Mouse (Mus musculus) left cerebral cortex, postnatal 25 days (tissue): ENCODE measurements at regions not wholly inside any gene's neighbourhood (a gene's known extent, or its start where the extent isn't known, plus 50 kb on each side); places are given as distances from the start of the nearest gene placed in this dataset.

Experiments used
- DNase-seq, 2 experiments: peaks; one replicate each; pipeline ENCODE4 v3.0.0; 2022; ENCODE audit warnings: low spot score in 2 of 2, mixed read lengths in 1 of 2
- intact Hi-C: fragments of 180-260 bp; cut with DNase I; formaldehyde crosslinking; loops from one replicate; pipeline ENCODE4 v1.15.1; 2025

DNA sequence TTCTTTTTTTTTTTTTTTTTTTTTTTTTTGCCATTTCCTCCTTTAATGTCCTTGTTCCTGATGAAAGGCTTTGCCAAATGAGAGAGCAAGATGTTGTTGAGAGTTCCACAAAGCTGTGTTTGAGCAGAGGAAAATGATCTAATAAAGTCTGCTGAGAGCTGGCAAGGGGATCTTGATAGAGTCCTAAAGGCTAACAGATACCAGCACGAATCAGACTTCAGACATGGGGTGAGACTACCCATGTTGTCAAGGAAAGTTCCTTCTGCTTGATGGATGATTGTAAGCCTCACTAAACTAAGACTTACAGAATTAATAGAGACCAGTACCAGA is 665.2 kb upstream of the Fam92a start:
- DNase-seq, result no peak
- intact Hi-C loops, result no loop called here

DNA sequence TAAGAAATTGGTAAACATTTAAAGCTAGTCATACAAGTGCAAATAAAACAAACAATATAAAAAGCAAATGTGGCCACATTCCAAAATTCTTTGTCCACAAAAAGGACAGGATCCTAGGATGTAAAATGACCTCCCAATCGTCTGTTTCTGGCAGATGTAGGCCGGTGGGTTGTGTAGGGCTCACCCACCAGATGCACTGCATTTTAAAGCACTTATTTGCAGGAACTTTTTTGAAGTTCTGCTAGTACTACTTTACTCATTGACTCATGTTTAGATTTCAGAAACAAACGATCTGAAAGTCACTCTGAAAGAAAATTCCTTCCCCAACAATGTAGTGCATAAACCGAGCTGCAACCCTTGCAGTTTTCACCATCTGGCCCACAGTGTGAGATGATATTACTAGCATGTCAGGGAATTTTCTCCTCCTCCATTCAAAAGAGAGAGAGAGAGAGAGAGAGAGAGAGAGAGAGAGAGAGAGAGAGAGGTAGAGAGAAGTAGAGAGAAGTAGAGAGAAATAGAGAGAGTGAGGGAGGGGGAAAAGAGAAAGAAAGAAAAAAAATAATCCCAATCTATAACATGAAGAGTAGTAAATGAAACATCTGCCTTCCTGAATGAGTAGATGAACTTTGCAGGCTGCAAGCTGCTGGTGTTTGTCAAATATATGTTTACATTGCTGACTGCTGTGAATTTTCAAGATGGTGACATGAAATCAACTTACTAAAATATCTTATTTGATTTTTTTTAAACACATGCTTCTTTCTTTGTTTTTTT is 664.7 kb upstream of the Fam92a start:
- DNase-seq, result no peak
- intact Hi-C loops, result no loop called here

DNA sequence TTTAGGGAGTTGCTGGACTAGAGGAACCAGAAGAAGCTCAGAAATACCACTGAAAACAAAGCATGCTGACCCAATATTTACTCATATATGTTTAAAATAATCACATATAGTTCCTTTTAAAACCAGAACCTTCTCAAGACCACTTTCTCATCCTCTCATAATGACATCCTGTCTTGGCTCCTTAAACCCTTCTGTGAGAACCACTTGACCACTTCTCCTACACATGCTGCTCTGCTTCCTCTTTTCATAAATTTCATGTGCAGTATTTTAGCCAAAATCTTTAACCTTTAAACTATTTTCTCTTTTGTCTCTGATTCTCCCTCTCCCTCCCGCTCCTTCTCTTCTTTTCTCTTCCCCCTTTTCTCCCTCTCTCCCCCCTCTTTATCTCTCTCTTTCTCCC is 654.6 kb upstream of the Fam92a start:
- intact Hi-C loops, result no loop called here
- DNase-seq, result no peak

DNA sequence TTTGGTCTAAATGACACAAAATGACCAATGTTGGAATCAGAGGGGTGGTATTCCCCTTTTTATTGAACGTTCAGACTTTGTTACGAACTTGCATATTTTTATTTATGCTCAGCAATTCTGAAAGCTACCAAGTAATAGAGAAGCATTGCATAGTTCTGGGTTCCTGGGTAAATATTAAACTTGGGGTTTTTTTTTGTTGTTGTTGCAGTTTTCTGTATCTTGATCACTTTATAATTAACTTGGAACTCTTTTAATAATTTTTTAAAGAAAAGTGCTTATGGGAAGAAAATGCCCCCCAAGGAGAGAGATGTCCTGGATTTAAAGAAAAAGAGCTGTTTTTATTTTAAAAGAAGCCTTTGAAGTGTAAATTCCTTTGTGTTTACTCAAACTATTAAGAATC is 642.4 kb upstream of the Fam92a start:
- intact Hi-C loops, result no loop called here
- no peak for DNase-seq

DNA sequence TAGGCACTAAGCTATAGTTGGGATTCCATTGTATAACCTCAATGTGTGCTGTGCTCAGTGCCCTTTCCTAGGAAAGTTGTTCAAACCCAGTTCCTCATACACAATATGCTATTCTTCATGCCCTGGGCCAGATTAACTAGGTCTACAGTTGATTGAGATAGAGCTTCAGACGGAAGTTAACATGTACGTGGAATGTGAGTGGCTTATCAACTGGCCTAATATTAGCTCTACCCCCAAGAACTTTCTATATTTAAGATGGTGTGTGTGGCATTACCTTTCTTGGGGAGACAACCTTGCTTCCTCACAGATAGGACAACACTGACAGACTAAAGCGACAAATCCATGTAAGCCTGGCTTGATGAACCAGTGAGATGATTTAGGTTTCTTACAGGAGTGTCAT is 629.4 kb upstream of the Fam92a start:
- no peak for DNase-seq
- intact Hi-C loops, result no loop called here

DNA sequence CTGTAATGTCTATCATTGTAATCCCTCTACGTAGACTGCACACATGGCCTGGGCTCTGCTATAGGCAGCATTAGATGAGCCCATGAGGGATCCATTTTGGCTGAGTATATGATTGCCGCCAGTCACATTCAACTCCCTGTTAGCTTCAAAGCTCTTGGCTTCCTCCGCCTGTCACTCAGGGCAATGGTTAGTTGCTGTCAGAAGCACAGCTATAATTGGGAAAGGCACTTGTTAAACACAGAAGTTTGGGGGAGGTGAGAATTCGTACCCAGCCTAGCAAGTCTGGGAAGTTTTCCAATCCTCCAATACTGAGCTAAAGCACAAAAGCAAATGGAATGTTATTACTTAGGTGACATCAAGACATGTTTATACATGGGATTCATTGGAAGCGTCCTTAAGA is 627.7 kb upstream of the Fam92a start:
- intact Hi-C loops, result no loop called here
- DNase-seq, result peak; percentile 41 to 94

DNA sequence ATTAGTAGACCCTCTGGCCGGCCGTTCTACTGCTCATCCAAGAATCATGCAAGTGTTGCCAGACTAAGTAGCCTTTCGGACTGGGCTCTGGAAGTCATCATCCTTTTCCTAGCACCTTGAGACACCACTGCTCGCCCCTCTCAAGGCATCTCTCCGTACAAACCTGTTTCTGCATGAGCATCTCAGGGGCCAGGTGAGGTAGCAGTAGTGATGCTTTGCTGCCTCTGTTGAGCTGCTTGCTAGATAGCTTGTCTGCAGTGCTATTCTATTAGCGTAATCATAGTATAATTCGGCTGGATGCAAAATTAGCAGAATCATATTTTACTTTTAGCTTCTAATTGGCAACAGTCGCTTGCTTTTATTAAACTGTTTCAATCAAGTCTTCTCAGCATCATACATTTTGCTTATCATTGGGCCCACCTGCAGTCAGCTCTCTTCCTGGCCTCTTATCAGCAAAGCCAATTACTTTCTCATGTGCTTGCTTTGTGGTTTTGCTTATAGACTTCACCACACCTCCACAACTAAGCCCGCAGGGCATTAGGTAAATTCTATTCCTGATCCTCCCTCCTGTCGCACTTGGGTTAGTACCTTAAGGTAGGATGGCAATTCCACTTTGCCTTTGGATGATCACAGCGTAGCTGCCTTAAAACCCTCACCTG is 621.1 kb upstream of the Fam92a start:
- intact Hi-C loops, result no loop called here
- no peak for DNase-seq

DNA sequence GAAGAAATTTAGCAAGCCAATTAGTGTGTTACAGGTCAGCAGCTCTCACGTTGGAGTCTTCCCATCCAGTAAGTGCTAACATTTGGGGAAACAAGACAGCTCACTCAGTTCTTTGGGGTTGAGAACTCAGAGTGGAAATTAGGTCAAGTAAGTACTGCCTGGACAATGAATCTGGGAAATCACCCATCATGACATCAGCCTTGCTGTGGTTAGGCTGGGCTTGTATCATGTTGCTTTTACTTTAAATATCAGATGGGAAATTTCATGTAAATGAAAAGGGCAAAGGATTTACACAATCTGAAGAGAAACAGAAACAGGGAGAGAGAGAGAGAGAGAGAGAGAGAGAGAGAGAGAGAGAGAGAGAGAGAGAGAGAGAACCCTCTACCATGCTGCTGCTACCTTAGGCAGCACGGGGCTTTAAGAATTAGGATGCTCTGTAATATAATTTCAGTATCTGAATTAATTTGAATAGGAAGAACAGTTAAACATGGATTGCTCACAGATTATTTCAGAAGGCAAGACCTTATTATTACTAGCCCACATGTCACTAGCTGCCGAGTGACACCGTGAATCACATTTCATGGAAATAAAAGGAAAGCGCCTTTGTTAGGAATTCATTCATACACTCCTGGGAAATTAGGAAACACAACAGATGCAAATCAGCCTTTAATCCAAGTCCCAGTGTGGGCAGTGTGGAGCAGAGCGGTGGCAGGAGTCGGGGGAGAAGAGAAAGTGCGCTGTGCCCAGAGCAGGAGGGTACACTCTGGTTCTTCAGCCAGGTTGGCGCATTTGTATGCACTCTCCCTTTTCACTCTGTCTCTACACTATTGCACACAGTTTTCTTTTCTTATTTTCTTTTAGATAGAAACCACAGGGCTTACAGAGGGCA is 620.2 kb upstream of the Fam92a start:
- no peak for DNase-seq
- intact Hi-C loops, result no loop called here

DNA sequence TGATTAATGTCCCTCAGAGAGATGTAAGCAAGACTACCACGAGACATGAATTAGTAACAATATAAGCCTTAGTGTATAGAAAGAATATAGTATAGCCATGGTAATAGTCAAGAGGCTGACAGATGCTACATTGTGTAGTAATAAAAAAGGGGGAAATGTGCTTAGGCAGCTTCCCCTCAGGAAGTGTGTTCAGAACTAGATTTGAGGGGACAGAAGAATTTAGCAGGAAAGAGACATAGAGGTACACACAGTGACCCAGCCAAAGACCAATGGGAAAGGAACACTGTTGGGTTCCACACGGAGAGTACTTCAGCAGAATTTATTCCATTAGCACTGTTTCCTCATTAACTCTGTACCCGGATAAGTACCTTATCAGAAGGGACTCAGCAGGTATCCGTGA is 614.0 kb upstream of the Fam92a start:
- intact Hi-C loops, result no loop called here

DNA sequence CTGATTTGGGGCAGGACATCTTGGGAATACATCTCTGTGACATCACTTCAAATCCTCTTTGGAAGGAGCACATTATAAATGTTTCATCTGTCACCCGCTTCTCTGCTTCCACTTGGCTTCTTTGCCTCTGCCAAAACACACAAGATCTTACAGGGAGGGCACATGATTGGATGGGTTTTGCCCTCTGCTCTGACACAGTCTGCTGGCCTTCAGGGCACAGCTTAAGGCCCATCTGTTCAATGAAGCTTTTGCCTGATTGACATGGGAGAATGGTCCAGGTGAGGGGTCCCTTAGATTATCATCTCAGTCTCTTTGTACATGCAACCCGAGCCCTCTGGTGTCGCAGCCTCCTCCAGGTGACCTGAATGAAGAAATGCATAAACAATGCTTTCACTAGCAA is 612.7 kb upstream of the Fam92a start:
- DNase-seq, result no peak
- intact Hi-C loops, result no loop called here

More for the DNA sequence above, 614.0 kb upstream of the Fam92a start:
- DNase-seq, result no peak

DNA sequence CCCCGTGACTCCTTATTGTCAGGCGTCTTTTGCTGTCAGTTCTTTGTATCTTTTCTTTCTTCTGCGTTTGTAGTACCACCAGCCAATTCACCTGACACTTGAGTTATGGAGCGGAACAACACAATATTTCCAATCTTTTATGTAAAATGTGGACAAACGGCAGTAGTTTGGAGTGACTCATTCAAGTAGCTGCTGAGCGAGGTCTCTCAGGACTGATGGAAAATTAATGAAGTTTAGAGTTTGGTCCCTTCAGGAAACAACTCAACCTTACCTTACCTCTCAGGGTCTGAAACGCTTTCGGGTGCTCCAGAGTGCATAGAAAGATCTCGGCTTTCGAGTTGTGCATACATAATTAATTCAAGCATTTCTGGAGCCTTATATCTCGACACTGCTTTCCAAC is 612.3 kb upstream of the Fam92a start:
- intact Hi-C loops, result no loop called here
- DNase-seq, result no peak

DNA sequence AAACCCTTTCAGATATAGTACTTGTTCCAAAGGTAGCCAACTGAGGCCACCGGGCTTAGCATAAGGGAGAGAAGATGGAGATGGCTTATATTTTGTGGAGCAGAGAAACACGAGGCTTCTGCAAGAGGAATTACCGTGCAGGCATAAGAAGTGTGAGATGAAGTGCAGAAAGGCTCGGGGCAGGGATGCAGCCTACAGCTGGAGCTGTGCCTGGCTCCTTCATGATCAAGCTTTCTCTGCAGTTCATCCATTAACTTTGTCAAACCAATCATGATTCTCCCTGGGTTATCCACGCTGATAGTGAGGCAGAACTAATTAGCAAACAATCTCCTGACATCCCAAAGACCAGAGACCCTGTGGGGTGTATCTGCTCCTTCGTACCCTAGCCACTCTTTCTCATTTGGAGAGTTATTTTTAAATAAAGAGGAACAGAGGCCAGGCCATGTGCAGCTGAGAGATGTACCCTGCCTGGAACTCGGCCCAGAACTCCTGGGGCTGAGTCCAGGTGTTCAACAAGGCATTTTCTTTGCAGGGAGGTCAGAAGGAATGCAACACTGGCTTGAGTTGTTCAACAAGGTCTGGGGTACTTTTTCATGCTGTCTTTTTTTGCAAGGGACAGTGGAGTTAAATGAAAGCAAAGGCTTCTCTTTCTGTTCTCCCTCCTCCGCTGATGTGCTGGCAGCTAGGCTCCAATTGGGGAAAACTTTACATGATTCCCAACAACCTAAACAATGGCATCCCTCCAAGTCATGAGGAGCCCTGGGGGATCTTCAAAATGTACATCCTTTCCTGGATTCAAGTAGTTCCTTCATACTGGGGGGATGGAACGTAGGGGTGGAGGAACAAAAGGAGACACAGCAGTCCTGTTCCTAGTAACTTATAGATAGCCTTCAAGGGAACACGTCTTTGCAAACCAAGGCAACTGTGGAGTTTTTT is 610.4 kb upstream of the Fam92a start:
- no peak for DNase-seq
- intact Hi-C loops, result no loop called here

DNA sequence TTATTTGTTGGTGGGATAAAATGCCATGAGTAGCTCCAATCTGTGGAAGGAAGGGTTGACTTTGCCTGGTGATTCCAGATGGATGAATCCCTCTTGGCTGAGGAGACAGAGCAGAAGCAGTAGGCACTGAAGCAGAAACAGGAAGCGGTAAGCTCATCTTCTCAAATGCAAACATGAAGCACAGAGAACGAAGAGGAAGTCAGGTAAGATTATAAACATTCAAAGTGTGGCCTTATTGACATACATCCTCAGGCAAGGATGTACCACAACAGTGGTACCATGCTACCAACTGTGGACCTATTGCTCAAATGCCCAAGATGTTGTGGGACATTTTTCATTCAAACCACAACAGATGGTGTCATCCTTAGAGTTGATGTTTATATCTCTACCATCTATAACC is 608.4 kb upstream of the Fam92a start:
- intact Hi-C loops, result no loop called here
- no peak for DNase-seq

DNA sequence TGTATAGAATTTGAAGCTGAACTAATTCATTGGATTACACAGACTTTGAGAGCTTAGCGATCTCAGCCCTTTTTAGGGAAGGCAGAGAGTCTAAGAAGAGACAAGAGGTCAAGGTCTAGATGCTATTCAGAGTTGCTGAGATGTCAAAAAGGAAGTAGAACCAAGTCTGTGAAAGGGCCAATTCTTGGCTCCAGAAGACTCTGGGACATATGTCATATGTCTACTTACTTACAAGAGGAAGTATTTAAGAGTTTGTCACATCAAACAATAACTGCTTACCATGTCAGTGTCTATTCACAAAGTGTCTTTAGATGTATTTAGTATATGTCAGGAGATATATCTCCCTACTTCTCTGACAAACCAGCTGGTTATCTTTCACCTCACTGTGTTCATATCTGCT is 607.4 kb upstream of the Fam92a start:
- intact Hi-C loops, result no loop called here
- DNase-seq, result no peak

DNA sequence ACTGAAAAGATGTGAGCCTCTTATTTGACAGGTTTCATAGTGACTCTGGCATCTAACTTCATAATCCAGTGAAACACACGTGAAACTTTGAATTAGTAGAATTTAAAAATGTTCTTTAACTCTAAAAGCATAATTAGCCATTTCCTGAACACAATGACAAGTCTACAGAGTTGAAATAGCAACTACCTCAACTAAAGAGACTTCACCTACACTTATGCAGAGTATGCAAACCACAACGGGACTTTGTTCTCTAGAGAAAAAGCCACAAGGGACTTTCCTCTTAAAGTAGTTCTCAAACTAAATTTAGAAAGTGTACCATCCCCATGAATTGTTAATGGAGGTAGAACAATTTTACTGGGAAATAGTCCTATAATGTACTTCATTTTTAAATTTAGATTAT is 606.3 kb upstream of the Fam92a start:
- intact Hi-C loops, result no loop called here
- no peak for DNase-seq

DNA sequence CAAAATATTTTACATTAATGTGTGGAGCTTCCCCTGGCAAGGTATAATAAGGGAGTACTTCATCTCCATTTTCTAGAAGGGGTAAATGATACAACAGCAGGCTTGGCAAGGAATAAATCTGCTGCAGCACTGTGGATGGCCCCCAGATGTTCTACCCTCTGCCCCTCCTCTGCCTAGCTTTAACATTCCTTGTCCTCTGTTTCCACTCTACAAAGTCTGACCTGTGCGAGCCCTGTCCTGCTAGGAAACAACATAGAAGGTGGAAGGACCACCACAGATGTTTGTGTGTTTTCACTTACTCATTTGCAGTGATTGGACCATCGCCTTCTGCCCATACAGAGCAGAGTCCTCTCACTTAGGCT is 604.4 kb upstream of the Fam92a start:
- intact Hi-C loops, result no loop called here
- DNase-seq, result no peak

DNA sequence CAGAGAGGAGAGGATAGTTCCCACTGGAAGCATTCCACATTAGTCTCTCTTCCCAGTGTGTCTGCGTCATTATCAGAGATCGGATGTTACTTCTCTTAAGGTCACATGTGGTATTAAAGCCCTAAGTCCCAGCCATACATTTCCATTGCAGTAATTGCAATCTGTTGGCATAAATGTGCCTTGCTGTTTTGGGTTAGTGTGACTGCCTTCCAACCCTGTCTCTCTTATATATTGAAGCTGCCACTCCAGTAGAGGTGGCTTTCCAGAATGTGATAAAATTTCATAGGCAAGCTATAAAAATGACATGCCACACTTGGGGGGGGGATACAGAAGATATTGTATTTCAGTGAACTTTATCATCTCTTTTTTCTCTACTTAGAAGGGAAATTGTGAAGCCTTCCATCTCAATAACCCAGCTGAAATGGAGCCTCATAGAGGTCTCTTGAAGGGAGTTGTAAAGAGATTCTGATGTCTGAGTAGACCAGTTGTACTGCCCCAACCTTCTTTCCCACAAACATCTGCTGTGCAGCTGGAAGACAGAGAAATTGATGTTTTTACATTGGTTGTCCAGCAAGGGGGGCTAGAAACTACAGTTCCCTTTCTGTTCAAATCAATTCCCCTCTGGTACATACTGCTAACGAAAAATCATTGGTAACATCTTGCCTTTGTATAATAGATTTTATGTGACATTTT is 603.9 kb upstream of the Fam92a start:
- no peak for DNase-seq
- intact Hi-C loops, result no loop called here

DNA sequence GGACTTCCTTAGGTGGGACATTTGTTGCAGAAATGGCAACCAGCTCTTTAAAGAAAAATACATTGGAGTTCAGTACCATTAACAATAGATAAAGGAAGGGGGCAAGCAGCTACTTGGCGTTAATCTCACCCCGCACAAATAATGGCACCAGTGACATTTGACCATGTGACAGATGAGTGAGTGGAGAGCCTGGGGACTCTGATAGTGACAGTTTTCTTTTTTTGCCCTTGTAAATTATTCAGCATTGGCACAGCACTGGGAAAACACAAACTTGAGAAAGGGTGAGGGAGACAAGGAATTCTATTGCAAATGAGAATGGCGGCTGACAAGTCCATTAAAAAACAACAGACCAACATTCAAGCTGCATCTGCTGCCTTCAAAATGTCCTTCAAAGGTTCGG is 603.3 kb upstream of the Fam92a start:
- intact Hi-C loops, result no loop called here

DNA sequence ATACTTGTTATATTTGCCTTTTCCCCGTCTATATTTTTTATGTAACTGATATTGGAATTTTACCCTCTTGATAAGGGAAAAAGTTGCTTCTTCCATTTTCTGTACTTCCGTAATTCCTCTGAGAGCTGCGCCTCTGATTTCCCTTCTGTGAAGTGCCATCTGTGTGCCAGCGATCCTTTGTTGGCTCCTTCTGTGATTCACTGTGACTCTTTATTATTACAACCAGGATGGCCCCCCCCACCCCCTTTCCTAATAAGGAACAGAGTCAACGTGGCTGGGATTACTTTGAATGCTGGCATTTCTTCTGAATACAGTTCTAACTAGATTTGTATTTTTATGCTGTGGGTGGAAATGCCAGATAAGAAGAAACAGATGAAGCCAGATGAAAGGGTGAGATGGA is 602.9 kb upstream of the Fam92a start:
- intact Hi-C loops, result no loop called here
- DNase-seq, result no peak

More for the DNA sequence above, 603.3 kb upstream of the Fam92a start:
- DNase-seq, result no peak
